In the genomic region with DNA sequence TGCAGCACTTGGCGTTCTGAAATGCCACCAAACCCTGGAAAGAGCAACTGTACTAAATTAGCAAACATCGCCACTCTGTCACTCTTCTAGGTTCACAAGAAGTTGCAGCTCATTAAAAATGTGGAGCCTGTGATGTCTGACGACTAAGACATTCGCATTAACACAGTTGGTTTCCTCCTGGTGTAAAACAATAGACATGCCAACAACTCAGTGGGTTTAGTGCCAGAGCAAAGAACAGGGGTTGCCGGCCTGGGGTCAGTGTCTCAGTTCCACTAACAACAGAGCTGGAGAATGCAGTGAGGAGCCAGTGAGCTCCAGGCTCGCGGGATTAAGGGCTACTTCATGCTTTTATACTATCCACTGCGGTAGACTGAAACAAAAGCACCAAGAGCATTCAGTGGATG, we compare ENCODE assay signal across 11 mouse cellular contexts.
DNase-seq lines count a peak whose midpoint lies in the region; ATAC-seq and TF ChIP-seq lines count a peak whose summit lies in the region.
"Had no signal": no experiment of that assay in that cellular context is flagged by ENCODE, and none has a peak within 500 bp of the region (broad histone marks: within the 10 kb centered on the region; RNA-seq: fewer than 3 reads in every experiment).

No protein-coding gene starts in this region.

- no peaks in the 10 kb centered on the region for H3K27me3 ChIP-seq in lung, embryonic 14.5 days (ENCODE audit: insufficient read depth, low read length)
- no peaks in the 10 kb centered on the region for H3K27me3 ChIP-seq in forebrain, embryonic 15.5 days
- H3K27me3 ChIP-seq in limb, embryonic 13.5 days, result no peaks in the 10 kb centered on the region

- H3K4me2 ChIP-seq in lung, embryonic 14.5 days, result no peak overlapping the region
- H3K4me2 ChIP-seq in forebrain, embryonic 15.5 days (replicated peaks), result peak overlapping the region; percentile 27
- peak overlapping the region; percentile 7; the same call in 1 of the 2 replicates for H3K4me2 ChIP-seq in limb, embryonic 13.5 days (replicated peaks)

- peak; percentile 19 for DNase-seq in lung, embryonic 14.5 days
- DNase-seq in lung, postnatal 25 days (ENCODE audit: low spot score), result no peak
- DNase-seq in retina, embryonic 14.5 days (ENCODE audit: low spot score), result peak; percentile 66
- DNase-seq in adrenal gland, postnatal 25 days, result no peak
- no peak for DNase-seq in lung, postnatal 14 days
- DNase-seq: gastrocnemius, postnatal 10 days; lung, adult 2 months had no signal

- no peak for ATAC-seq in lung, embryonic 14.5 days (ENCODE audit: insufficient read depth)
- peak; percentile 75 for ATAC-seq in forebrain, embryonic 15.5 days (replicated peaks)
- ATAC-seq in limb, embryonic 13.5 days (ENCODE audit: low FRiP score, low read depth), result no peak
- ATAC-seq in erythroid progenitor cell, adult 5-6 weeks (replicated peaks; ENCODE audit: low FRiP score, poor library complexity, severe bottlenecking), result no peak

- H3K4me1 ChIP-seq in lung, embryonic 14.5 days (ENCODE audit: insufficient read depth), result 0 out of 2 replicates have a peak, but pooled peaks cover 3% of the 10 kb centered on the region
- peaks cover 20% of the 10 kb centered on the region for H3K4me1 ChIP-seq in forebrain, embryonic 15.5 days
- peaks cover 21% of the 10 kb centered on the region for H3K4me1 ChIP-seq in limb, embryonic 13.5 days

- WGBS in lung, embryonic 14.5 days, result 29% methylated on average over 8 of the region's 8 CpGs
- whole genome bisulfite sequencing in forebrain, embryonic 15.5 days, result 3% methylated on average over 8 of the region's 8 CpGs
- WGBS in limb, embryonic 13.5 days, result 9% methylated on average over 8 of the region's 8 CpGs

- H3K4me3 ChIP-seq in lung, embryonic 14.5 days (ENCODE audit: low read depth, low read length), result no peak overlapping the region
- no peak overlapping the region for H3K4me3 ChIP-seq in forebrain, embryonic 15.5 days
- H3K4me3 ChIP-seq in limb, embryonic 13.5 days, result no peak overlapping the region
- H3K4me3 ChIP-seq: myocyte had no signal

- no peaks in the 10 kb centered on the region for H3K9me3 ChIP-seq in lung, embryonic 14.5 days (ENCODE audit: low read depth, low read length)
- no peaks in the 10 kb centered on the region for H3K9me3 ChIP-seq in forebrain, embryonic 15.5 days
- no peaks in the 10 kb centered on the region for H3K9me3 ChIP-seq in limb, embryonic 13.5 days

- no peak for TF ChIP-seq CTCF in lung, embryonic 14.5 days (IDR thresholded peaks at IDR 0.05; ENCODE audit: low read depth)

- no peaks in the 10 kb centered on the region for H3K36me3 ChIP-seq in lung, embryonic 14.5 days (ENCODE audit: insufficient read depth)
- H3K36me3 ChIP-seq in forebrain, embryonic 15.5 days, result no peaks in the 10 kb centered on the region
- no peaks in the 10 kb centered on the region for H3K36me3 ChIP-seq in limb, embryonic 13.5 days

- H3K27ac ChIP-seq in lung, embryonic 14.5 days (ENCODE audit: low read depth), result no peak overlapping the region
- H3K27ac ChIP-seq in forebrain, embryonic 15.5 days (replicated peaks), result peak overlapping the region; percentile 76
- H3K27ac ChIP-seq in limb, embryonic 13.5 days, result no peak overlapping the region

- no peak overlapping the region for H3K9ac ChIP-seq in lung, embryonic 14.5 days
- H3K9ac ChIP-seq in forebrain, embryonic 15.5 days (replicated peaks), result no peak overlapping the region; the same call in 1 of the 2 replicates
- no peak overlapping the region for H3K9ac ChIP-seq in limb, embryonic 13.5 days

Comparison
In these comparisons a context has a peak if more than half of its experiments do, and no peak if none do; other contexts are left out.
1. DNase-seq: peak in lung, embryonic 14.5 days (single experiment) and retina, embryonic 14.5 days (single experiment); none in lung, postnatal 25 days (single experiment), adrenal gland, postnatal 25 days (single experiment) and lung, postnatal 14 days (single experiment).